Mouse (Mus musculus) liver, embryonic 14.5 days (tissue): Measurements from ENCODE around the gene Ugt1a8.

Experiments used
- CTCF ChIP-seq: IDR thresholded peaks from 2 replicates; pipeline ENCODE4 v1.5.1; 2016; ENCODE audit warnings: antibody characterized with exemption, low read depth, control low read depth
- EP300 ChIP-seq: IDR thresholded peaks from 2 replicates; pipeline ENCODE4 v1.6.1; 2016; ENCODE audit warnings: antibody characterized with exemption, low read depth

DNA sequence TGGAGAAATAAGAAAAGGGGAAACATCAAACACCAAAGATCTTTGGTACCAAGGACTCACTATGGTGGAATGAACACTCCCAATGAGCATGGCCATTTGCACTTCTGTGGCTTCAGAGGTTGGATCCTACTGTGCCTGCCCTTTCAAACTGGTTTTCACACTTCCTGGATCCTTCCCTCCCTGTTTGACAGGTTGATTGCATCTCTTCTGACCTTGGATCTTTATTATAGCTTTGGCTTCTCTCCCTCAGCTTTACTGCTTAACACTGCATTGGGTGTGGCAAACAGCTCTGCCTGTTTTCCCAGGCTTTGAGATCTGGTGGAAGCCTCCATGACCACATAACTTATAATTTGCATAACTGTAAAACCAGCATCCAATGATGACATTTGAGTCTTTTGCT is 132.7 kb downstream of the Ugt1a8 start:
- TF ChIP-seq CTCF (no peak), EP300 (no peak)
